Mouse (Mus musculus) erythroblast, embryonic 14.5 days (primary cell): ENCODE measurements around the gene Pth1r. TPM values are rescaled to one million over a fixed set of nuclear protein-coding genes. Genes with fewer than 3 reads are reported as not detected.

ENCODE experiments used
- H3K27me3 ChIP-seq: 2 replicates; pipeline ENCODE4 v1.6.1; 2012; ENCODE audit warnings: inconsistent platforms; ENCODE audit not compliant: control insufficient read depth
- H3K36me3 ChIP-seq: 2 replicates; pipeline ENCODE4 v1.6.1; 2012; ENCODE audit warnings: mild to moderate bottlenecking, inconsistent platforms; ENCODE audit not compliant: control insufficient read depth
- H3K4me1 ChIP-seq: 2 replicates; pipeline ENCODE4 v1.6.1; 2012; ENCODE audit warnings: inconsistent platforms; ENCODE audit not compliant: control insufficient read depth
- H3K4me3 ChIP-seq: replicated peaks from 2 replicates; pipeline ENCODE3; 2012; ENCODE audit warnings: moderate library complexity, mild to moderate bottlenecking, inconsistent platforms
- H3K9me3 ChIP-seq: 2 replicates; pipeline ENCODE4 v1.6.1; 2012; ENCODE audit warnings: low read length, inconsistent platforms, mixed read lengths; ENCODE audit not compliant: control insufficient read depth
- GATA1 ChIP-seq: IDR thresholded peaks from 2 replicates; pipeline ENCODE4 v1.6.1; 2012; ENCODE audit warnings: low read length, inconsistent platforms, mixed read lengths
- TAL1 ChIP-seq: IDR thresholded peaks from 3 replicates; pipeline ENCODE4 v1.6.1; 2012; ENCODE audit warnings: low read length, inconsistent platforms, mixed read lengths
- polyA plus RNA-seq: library from polyadenylated mRNA; stranded (reverse); fragments of >175 nt; gene quantifications from 2 replicates; pipeline ENCODE4 v1.2.3, GENCODE M21; 2012

Gene Pth1r
- polyA plus RNA-seq, 1 experiment, result not detected

- Histone ChIP-seq H3K4me1 (no peaks in the 10 kb centered on the region), H3K9me3 (no peaks in the 10 kb centered on the region), H3K36me3 (no peaks in the 10 kb centered on the region), H3K4me3 (no peak overlapping the region), H3K27me3 (peaks cover 2% of the 10 kb centered on the region)
- TF ChIP-seq GATA1, result no peak
- no peak for TF ChIP-seq TAL1
These were observed 28.5 kb upstream of the Pth1r start for GRCm38 (mm10) chr9:110775269-110776022.

GRCm38 (mm10) chr9:110774403-110775268 is 27.7 kb upstream of the Pth1r start:
- H3K36me3 ChIP-seq, result no peaks in the 10 kb centered on the region
- no peak overlapping the region for H3K4me3 ChIP-seq
- no peaks in the 10 kb centered on the region for H3K27me3 ChIP-seq
- TF ChIP-seq TAL1 (no peak), GATA1 (no peak)
- H3K4me1 ChIP-seq, result no peaks in the 10 kb centered on the region
- no peaks in the 10 kb centered on the region for H3K9me3 ChIP-seq

- Histone ChIP-seq H3K9me3 (no peaks in the 10 kb centered on the region), H3K4me1 (no peaks in the 10 kb centered on the region), H3K27me3 (no peaks in the 10 kb centered on the region), H3K4me3 (no peak overlapping the region), H3K36me3 (no peaks in the 10 kb centered on the region)
- TF ChIP-seq GATA1, result no peak
- no peak for TF ChIP-seq TAL1
These were observed 25.4 kb upstream of the Pth1r start for GRCm38 (mm10) chr9:110772336-110772735.

GRCm38 (mm10) chr9:110763405-110763804 is 16.5 kb upstream of the Pth1r start:
- Histone ChIP-seq H3K27me3 (0 out of 2 replicates have a peak, but pooled peaks cover 2% of the 10 kb centered on the region), H3K4me3 (no peak overlapping the region), H3K4me1 (no peaks in the 10 kb centered on the region), H3K9me3 (no peaks in the 10 kb centered on the region), H3K36me3 (no peaks in the 10 kb centered on the region)
- TF ChIP-seq TAL1, result no peak

GRCm38 (mm10) chr9:110762763-110763162 is 15.8 kb upstream of the Pth1r start:
- Histone ChIP-seq H3K27me3 (0 out of 2 replicates have a peak, but pooled peaks cover 2% of the 10 kb centered on the region), H3K9me3 (no peaks in the 10 kb centered on the region), H3K36me3 (no peaks in the 10 kb centered on the region), H3K4me1 (no peaks in the 10 kb centered on the region), H3K4me3 (no peak overlapping the region)
- no peak for TF ChIP-seq TAL1
- TF ChIP-seq GATA1, result no peak

GRCm38 (mm10) chr9:110760886-110761285 is 13.9 kb upstream of the Pth1r start:
- H3K4me1 ChIP-seq, result no peaks in the 10 kb centered on the region
- H3K4me3 ChIP-seq, result no peak overlapping the region
- H3K9me3 ChIP-seq, result no peaks in the 10 kb centered on the region
- no peaks in the 10 kb centered on the region for H3K36me3 ChIP-seq
- TF ChIP-seq GATA1 (no peak), TAL1 (no peak)
- 0 out of 2 replicates have a peak, but pooled peaks cover 4% of the 10 kb centered on the region for H3K27me3 ChIP-seq

GRCm38 (mm10) chr9:110759265-110759664 is 12.3 kb upstream of the Pth1r start:
- H3K4me3 ChIP-seq, result no peak overlapping the region
- 0 out of 2 replicates have a peak, but pooled peaks cover 3% of the 10 kb centered on the region for H3K27me3 ChIP-seq
- TF ChIP-seq GATA1, result no peak
- no peak for TF ChIP-seq TAL1
- no peaks in the 10 kb centered on the region for H3K9me3 ChIP-seq
- no peaks in the 10 kb centered on the region for H3K36me3 ChIP-seq
- no peaks in the 10 kb centered on the region; the same call in 1 of the 2 replicates for H3K4me1 ChIP-seq

GRCm38 (mm10) chr9:110758605-110759004 is 11.7 kb upstream of the Pth1r start:
- Histone ChIP-seq H3K4me3 (no peak overlapping the region), H3K4me1 (peaks cover 2% of the 10 kb centered on the region), H3K9me3 (no peaks in the 10 kb centered on the region), H3K27me3 (0 out of 2 replicates have a peak, but pooled peaks cover 2% of the 10 kb centered on the region), H3K36me3 (no peaks in the 10 kb centered on the region)
- no peak for TF ChIP-seq GATA1
- TF ChIP-seq TAL1, result no peak

- Histone ChIP-seq H3K4me3 (no peak overlapping the region), H3K27me3 (0 out of 2 replicates have a peak, but pooled peaks cover 2% of the 10 kb centered on the region), H3K4me1 (peaks cover 8% of the 10 kb centered on the region), H3K9me3 (no peaks in the 10 kb centered on the region), H3K36me3 (no peaks in the 10 kb centered on the region)
- TF ChIP-seq TAL1 (no peak), GATA1 (no peak)
These were observed 10.9 kb upstream of the Pth1r start for GRCm38 (mm10) chr9:110757816-110758215.
